Mouse (Mus musculus) midbrain, postnatal 0 days (tissue): Measurements from ENCODE around the gene Nckap1l. TPM values are rescaled to one million over a fixed set of nuclear protein-coding genes. Genes with fewer than 3 reads are reported as not detected.

Experiments
- ATAC-seq: fragments of 200-750 bp; cut with Nextera tagmentation; 2 replicates; pipeline ENCODE4 v1.8.0; 2017; ENCODE audit warnings: moderate number of reproducible peaks, mild to moderate bottlenecking, moderate TSS enrichment, moderate library complexity; ENCODE audit not compliant: low FRiP score
- DNase-seq: peaks from one replicate; pipeline ENCODE4 v3.0.0-alpha.2; 2015; ENCODE audit warnings: low spot score
- H3K27ac ChIP-seq: fragments of 300-500 bp; sonication (generic); 2 replicates; pipeline ENCODE4 v1.5.1; 2014; ENCODE audit warnings: low read depth, mild to moderate bottlenecking, low read length, mixed read lengths
- H3K27me3 ChIP-seq: fragments of 300-500 bp; sonication (generic); 2 replicates; pipeline ENCODE4 v1.6.1; 2014; ENCODE audit warnings: low read length, control low read depth, mixed read lengths; ENCODE audit not compliant: insufficient read depth
- H3K36me3 ChIP-seq: fragments of 300-500 bp; sonication (generic); 2 replicates; pipeline ENCODE4 v1.6.1; 2014; ENCODE audit warnings: low read length, control low read depth, mixed read lengths; ENCODE audit not compliant: insufficient read depth
- H3K4me1 ChIP-seq: fragments of 300-500 bp; sonication (generic); 2 replicates; pipeline ENCODE4 v1.6.1; 2014; ENCODE audit warnings: mild to moderate bottlenecking, control low read depth, antibody characterized with exemption, low read length, mixed read lengths; ENCODE audit not compliant: insufficient read depth
- H3K4me2 ChIP-seq: fragments of 300-500 bp; sonication (generic); 2 replicates; pipeline ENCODE4 v1.6.1; 2014; ENCODE audit warnings: low read depth, mild to moderate bottlenecking, low read length, mixed read lengths; ENCODE audit not compliant: poor library complexity, severe bottlenecking
- H3K4me3 ChIP-seq: fragments of 300-500 bp; sonication (generic); 2 replicates; pipeline ENCODE4 v1.5.1; 2014; ENCODE audit warnings: low read depth, mild to moderate bottlenecking, low read length, moderate library complexity
- H3K9ac ChIP-seq: fragments of 300-500 bp; sonication (generic); replicated peaks from 2 replicates; pipeline ENCODE4 v1.6.1; 2014; ENCODE audit warnings: mild to moderate bottlenecking, low read length, moderate library complexity, mixed read lengths; ENCODE audit not compliant: poor library complexity, severe bottlenecking
- H3K9me3 ChIP-seq: fragments of 300-500 bp; sonication (generic); 2 replicates; pipeline ENCODE4 v1.6.1; 2016; ENCODE audit warnings: low read length, control low read depth
- CTCF ChIP-seq: IDR thresholded peaks from 2 replicates; pipeline ENCODE4 v1.5.1; 2016; ENCODE audit warnings: antibody characterized with exemption, mild to moderate bottlenecking
- WGBS: fragments of 180-500 bp; shearing (Covaris S2); extraction: QIAGEN DNeasy Blood & Tissue Kit; methylation state at CpG from one replicate; pipeline ENCODE4 v1.1.7; 2014; 5-methylcytosine and 5-hydroxymethylcytosine counted together
- polyA plus RNA-seq: library from polyadenylated mRNA; unstranded; fragments of >200 nt; fragmentation: Nextera tagmentation; extraction: Ambion mirVana; gene quantifications from 2 replicates; pipeline ENCODE4 v1.2.1, GENCODE M21; 2015
- total RNA-seq: library from RNA; depleted of rRNA; stranded (reverse); fragments of >200 nt; gene quantifications from 2 replicates; pipeline ENCODE4 v1.2.3, GENCODE M21; 2014

Nckap1l gene
- total and polyA plus RNA-seq, 2 experiments from 2014 or later: 2.4 to 4.7 TPM

GRCm38 (mm10) chr15:103502435-103503250 is 49.0 kb downstream of the Nckap1l start, which contains the start of gene Pde1b:
Gene Pde1b (plus strand): TSS chr15:103503034.
- Histone ChIP-seq H3K36me3 (no peaks in the 10 kb centered on the region), H3K9ac (peak within 1 kb of the TSS; percentile 87), H3K9me3 (no peaks in the 10 kb centered on the region), H3K4me1 (peaks cover 13% of the 10 kb centered on the region; the same call in 1 of the 2 replicates), H3K27ac (peak within 1 kb of the TSS; percentile 69), H3K4me2 (peak within 1 kb of the TSS; percentile 85), H3K4me3 (peak within 1 kb of the TSS; percentile 68), H3K27me3 (no peaks in the 10 kb centered on the region)
- no peak for TF ChIP-seq CTCF
- 1% methylated on average over 38 of the region's 63 CpGs for WGBS
- ATAC-seq (peak; percentile 88), DNase-seq (peak; percentile 65)

GRCm38 (mm10) chr15:103503251-103503600 is 49.6 kb downstream of the Nckap1l start:
- TF ChIP-seq CTCF: no peak
- Histone ChIP-seq H3K27me3 (no peaks in the 10 kb centered on the region), H3K27ac (peak overlapping the region; percentile 69), H3K4me1 (peaks cover 17% of the 10 kb centered on the region; the same call in 1 of the 2 replicates), H3K36me3 (no peaks in the 10 kb centered on the region), H3K4me2 (peak overlapping the region; percentile 85), H3K4me3 (peak overlapping the region; percentile 68), H3K9ac (peak overlapping the region; percentile 87), H3K9me3 (no peaks in the 10 kb centered on the region)
- 2% methylated on average over 15 of the region's 15 CpGs for WGBS
- ATAC-seq (peak; percentile 64), DNase-seq (no peak)

GRCm38 (mm10) chr15:103503660-103504059 is 50.1 kb downstream of the Nckap1l start:
- Histone ChIP-seq H3K27ac (peak overlapping the region; percentile 69), H3K27me3 (no peaks in the 10 kb centered on the region), H3K9ac (peak overlapping the region; percentile 87), H3K4me3 (peak overlapping the region; percentile 68), H3K9me3 (no peaks in the 10 kb centered on the region), H3K36me3 (no peaks in the 10 kb centered on the region), H3K4me1 (peaks cover 17% of the 10 kb centered on the region; the same call in 1 of the 2 replicates), H3K4me2 (peak overlapping the region; percentile 85)
- TF ChIP-seq CTCF: peak; percentile 28; the same call in 1 of the 2 replicates
- 28% methylated on average over 12 of the region's 12 CpGs for WGBS
- peak; percentile 52 for ATAC-seq
- peak; percentile 45 for DNase-seq

GRCm38 (mm10) chr15:103509317-103509716 is 55.7 kb downstream of the Nckap1l start:
- H3K4me2 ChIP-seq: no peak overlapping the region
- no peak for ATAC-seq
- DNase-seq: peak; percentile 47
- no peak overlapping the region for H3K9ac ChIP-seq
- no peaks in the 10 kb centered on the region for H3K36me3 ChIP-seq
- H3K9me3 ChIP-seq: no peaks in the 10 kb centered on the region
- no peaks in the 10 kb centered on the region for H3K27me3 ChIP-seq
- WGBS: 53% methylated on average over 3 of the region's 3 CpGs
- peak overlapping the region; percentile 43; the same call in 1 of the 2 replicates for H3K27ac ChIP-seq
- TF ChIP-seq CTCF: no peak
- H3K4me1 ChIP-seq: peaks cover 21% of the 10 kb centered on the region; the same call in 1 of the 2 replicates
- H3K4me3 ChIP-seq: no peak overlapping the region

GRCm38 (mm10) chr15:103511652-103512051 is 58.1 kb downstream of the Nckap1l start:
- no peak overlapping the region for H3K9ac ChIP-seq
- peaks cover 15% of the 10 kb centered on the region; the same call in 1 of the 2 replicates for H3K4me1 ChIP-seq
- DNase-seq: no peak
- 65% methylated on average over 1 of the region's 1 CpGs for WGBS
- H3K4me3 ChIP-seq: no peak overlapping the region
- H3K36me3 ChIP-seq: no peaks in the 10 kb centered on the region
- no peak for TF ChIP-seq CTCF
- H3K27me3 ChIP-seq: no peaks in the 10 kb centered on the region
- H3K27ac ChIP-seq: no peak overlapping the region
- no peak overlapping the region for H3K4me2 ChIP-seq
- no peaks in the 10 kb centered on the region for H3K9me3 ChIP-seq
- ATAC-seq: no peak

GRCm38 (mm10) chr15:103513621-103514031 is 60.0 kb downstream of the Nckap1l start:
- 5% methylated on average over 6 of the region's 7 CpGs for WGBS
- Histone ChIP-seq H3K27ac (0 out of 2 replicates have a peak overlapping the region, but pooled peaks have one; percentile 28), H3K27me3 (no peaks in the 10 kb centered on the region), H3K4me2 (peak overlapping the region; percentile 46), H3K36me3 (no peaks in the 10 kb centered on the region), H3K9ac (no peak overlapping the region), H3K4me1 (peaks cover 6% of the 10 kb centered on the region; the same call in 1 of the 2 replicates), H3K9me3 (no peaks in the 10 kb centered on the region), H3K4me3 (peak overlapping the region; percentile 25; the same call in 1 of the 2 replicates)
- DNase-seq (peak; percentile 56), ATAC-seq (peak; percentile 53)
- no peak for TF ChIP-seq CTCF
